In the genomic region with DNA sequence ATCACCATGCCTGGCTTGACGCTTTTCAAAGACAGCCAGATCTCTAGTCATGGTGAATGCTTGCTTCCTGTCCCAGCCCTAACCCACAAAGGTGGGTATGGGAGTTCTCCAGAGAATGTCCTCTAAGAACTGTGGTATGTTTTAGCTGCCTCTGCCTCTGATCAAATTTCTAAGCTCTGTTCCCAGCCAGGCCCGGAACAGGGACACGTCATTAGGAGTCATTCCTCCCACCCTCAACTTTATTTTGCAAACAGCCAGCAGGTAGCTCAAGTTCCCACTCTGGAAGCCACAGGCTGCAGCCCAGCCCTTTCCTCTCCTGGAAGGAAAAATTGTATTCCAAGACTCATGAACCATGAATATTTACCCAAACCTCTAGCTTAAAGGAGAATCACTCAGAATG, we compare ENCODE assay signal across 30 mouse cellular contexts.
DNase-seq lines count a peak whose midpoint lies in the region; ATAC-seq and TF ChIP-seq lines count a peak whose summit lies in the region.
"Had no signal": no experiment of that assay in that cellular context is flagged by ENCODE, and none has a peak within 500 bp of the region (broad histone marks: within the 10 kb centered on the region; RNA-seq: fewer than 3 reads in every experiment).

No protein-coding gene starts in this region.

- H3K9me3 ChIP-seq in limb, embryonic 15.5 days, result no peaks in the 10 kb centered on the region
- no peaks in the 10 kb centered on the region for H3K9me3 ChIP-seq in limb, embryonic 10.5 days (replicated peaks)
- H3K9me3 ChIP-seq: embryonic facial prominence, embryonic 12.5 days; forebrain, embryonic 13.5 days; heart, embryonic 12.5 days; hindbrain, embryonic 13.5 days; liver, embryonic 13.5 days; stomach, embryonic 15.5 days had no signal

- TF ChIP-seq EP300 in heart, adult 2 months (IDR thresholded peaks at IDR 0.05; ENCODE audit: insufficient read depth, low read depth, low read length), result no peak

- WGBS in heart, adult 2 months, result 85% methylated on average over 3 of the region's 3 CpGs
- WGBS in limb, embryonic 15.5 days, result 46% methylated on average over 3 of the region's 3 CpGs
- WGBS in limb, embryonic 10.5 days, result 80% methylated on average over 3 of the region's 3 CpGs

- peak overlapping the region; percentile 52; the same call in 1 of the 2 replicates for H3K27ac ChIP-seq in heart, adult 2 months
- H3K27ac ChIP-seq in limb, embryonic 15.5 days, result 0 out of 2 replicates have a peak overlapping the region, but pooled peaks have one; percentile 2
- H3K27ac ChIP-seq in limb, embryonic 10.5 days, result no peak overlapping the region
- H3K27ac ChIP-seq in brown adipose tissue, adult 24 weeks (replicated peaks; ENCODE audit: low read depth, low read length), result peak overlapping the region; percentile 35
- H3K27ac ChIP-seq: forebrain, embryonic 13.5 days; left cerebral cortex, adult 2 months; liver, embryonic 13.5 days had no signal

- intact Hi-C loops in heart, adult 2 months (cut with DNase I), result no loop called here

- H3K79me2 ChIP-seq in heart, adult 2 months (replicated peaks; ENCODE audit: control insufficient read depth, insufficient read depth, low read length), result no peaks in the 10 kb centered on the region

- no peak for ATAC-seq in limb, embryonic 15.5 days (ENCODE audit: insufficient number of reproducible peaks, low FRiP score, low TSS enrichment, low read depth)
- no peak for ATAC-seq in inflammation-experienced regulatory T-cells, adult 6 months
- ATAC-seq: forebrain, embryonic 13.5 days; intestine, postnatal 0 days; lung, postnatal 0 days had no signal

- no peak overlapping the region for H3K9ac ChIP-seq in heart, adult 2 months (ENCODE audit: low read depth, low read length)
- no peak overlapping the region for H3K9ac ChIP-seq in limb, embryonic 15.5 days
- H3K9ac ChIP-seq: embryonic facial prominence, embryonic 12.5 days; forebrain, embryonic 13.5 days; heart, embryonic 12.5 days; hindbrain, embryonic 13.5 days; liver, embryonic 13.5 days; stomach, embryonic 15.5 days had no signal

- no peak overlapping the region for H3K4me3 ChIP-seq in heart, adult 2 months
- no peak overlapping the region for H3K4me3 ChIP-seq in limb, embryonic 15.5 days
- no peak overlapping the region for H3K4me3 ChIP-seq in limb, embryonic 10.5 days
- H3K4me3 ChIP-seq in brown adipose tissue, adult 24 weeks (ENCODE audit: insufficient read depth, low read depth, low read length), result no peak overlapping the region
- H3K4me3 ChIP-seq: embryonic facial prominence, embryonic 12.5 days; forebrain, embryonic 13.5 days; heart, embryonic 12.5 days; hindbrain, embryonic 13.5 days; left cerebral cortex, adult 2 months; liver, embryonic 13.5 days; stomach, embryonic 15.5 days had no signal

- no peak for TF ChIP-seq POLR2A in heart, adult 2 months (IDR thresholded peaks at IDR 0.05; ENCODE audit: insufficient read depth, low read depth, low read length)

- H3K36me3 ChIP-seq in heart, adult 2 months (ENCODE audit: control insufficient read depth, insufficient read depth, low read length), result no peaks in the 10 kb centered on the region
- no peaks in the 10 kb centered on the region for H3K36me3 ChIP-seq in limb, embryonic 15.5 days
- H3K36me3 ChIP-seq in limb, embryonic 10.5 days, result no peaks in the 10 kb centered on the region
- H3K36me3 ChIP-seq: embryonic facial prominence, embryonic 12.5 days; heart, embryonic 12.5 days; hindbrain, embryonic 13.5 days; liver, embryonic 13.5 days; stomach, embryonic 15.5 days had no signal

- H3K4me2 ChIP-seq in limb, embryonic 15.5 days, result no peak overlapping the region
- H3K4me2 ChIP-seq: embryonic facial prominence, embryonic 12.5 days; forebrain, embryonic 13.5 days; heart, embryonic 12.5 days; hindbrain, embryonic 13.5 days; liver, embryonic 13.5 days; stomach, embryonic 15.5 days had no signal

- no peak for TF ChIP-seq CTCF in heart, adult 2 months (IDR thresholded peaks at IDR 0.05)

- peaks cover 12% of the 10 kb centered on the region for H3K4me1 ChIP-seq in heart, adult 2 months (ENCODE audit: control insufficient read depth, insufficient read depth, low read length)
- H3K4me1 ChIP-seq in limb, embryonic 15.5 days, result peaks cover 33% of the 10 kb centered on the region
- peaks cover 13% of the 10 kb centered on the region for H3K4me1 ChIP-seq in limb, embryonic 10.5 days
- peaks cover 24% of the 10 kb centered on the region for H3K4me1 ChIP-seq in brown adipose tissue, adult 24 weeks (ENCODE audit: control insufficient read depth, insufficient read depth, insufficient read length, low read length)
- H3K4me1 ChIP-seq: hindbrain, embryonic 13.5 days; liver, embryonic 13.5 days had no signal

- H3K27me3 ChIP-seq in heart, adult 2 months (ENCODE audit: control insufficient read depth, insufficient read depth, low read length), result no peaks in the 10 kb centered on the region
- no peaks in the 10 kb centered on the region for H3K27me3 ChIP-seq in limb, embryonic 15.5 days
- no peaks in the 10 kb centered on the region for H3K27me3 ChIP-seq in limb, embryonic 10.5 days (ENCODE audit: low read depth, poor library complexity, severe bottlenecking)
- H3K27me3 ChIP-seq: embryonic facial prominence, embryonic 12.5 days; heart, embryonic 12.5 days; hindbrain, embryonic 13.5 days; stomach, embryonic 15.5 days had no signal

- DNase-seq in heart, adult 2 months, result no peak
- no peak for DNase-seq in heart, adult 8-10 months (ENCODE audit: low spot score)
- DNase-seq in limb, embryonic 10.5 days (ENCODE audit: low spot score), result no peak
- DNase-seq in testis, postnatal 14 days (ENCODE audit: low spot score), result no peak
- DNase-seq: adrenal gland, postnatal 10 days; B cell, adult 2 months; cerebellum, adult 11-12 months; cerebellum, adult 9-11 months; embryo, embryonic 11 days; gastrocnemius, postnatal 25 days; heart, postnatal 4 days; kidney, postnatal 14 days; liver, embryonic 13.5 days; lung, adult 18-20 months; lung, postnatal 4 days; midbrain, embryonic 14.5 days; right cerebral cortex, postnatal 25 days; thymus, adult 18-20 months; thymus, postnatal 25 days had no signal
